Mouse (Mus musculus): ENCODE measurements around the gene Apoc4. TPM values are rescaled to one million over a fixed set of nuclear protein-coding genes. Genes with fewer than 3 reads are reported as not detected.

Apoc4 gene
- not detected in 2 replicates for polyA plus RNA-seq (2015; fragmentation: Nextera tagmentation; extraction: Ambion mirVana)

GRCm38 (mm10) chr7:19681202-19681694 is at the start of gene Apoc4, which contains the start of gene Gm44805:
Gene Apoc4, minus strand, starts transcription at chr7:19681479.
Gene Gm44805, minus strand, starts transcription at chr7:19681423.
- H3K4me1 ChIP-seq, result no peaks in the 10 kb centered on the region
- no peak within 1 kb of the TSS for H3K4me2 ChIP-seq (replicated peaks)
- H3K36me3 ChIP-seq, result no peaks in the 10 kb centered on the region
- no peak for ATAC-seq (replicated peaks)
- H3K9ac ChIP-seq (replicated peaks), result no peak within 1 kb of the TSS
- H3K9me3 ChIP-seq, result no peaks in the 10 kb centered on the region
- H3K27me3 ChIP-seq, result no peaks in the 10 kb centered on the region
- no peak within 1 kb of the TSS for H3K27ac ChIP-seq (replicated peaks)
- 68% methylated on average over 8 of the region's 8 CpGs for WGBS
- no peak within 1 kb of the TSS for H3K4me3 ChIP-seq

GRCm38 (mm10) chr7:19726541-19726940 is 45.3 kb upstream of the Apoc4 start:
- H3K9me3 ChIP-seq, result no peaks in the 10 kb centered on the region
- no peak overlapping the region for H3K4me2 ChIP-seq (replicated peaks)
- H3K36me3 ChIP-seq, result peaks cover 69% of the 10 kb centered on the region
- H3K27ac ChIP-seq (replicated peaks), result no peak overlapping the region
- no peak overlapping the region for H3K4me3 ChIP-seq
- H3K4me1 ChIP-seq, result no peaks in the 10 kb centered on the region
- no peak for ATAC-seq (replicated peaks)
- WGBS, result 84% methylated on average over 4 of the region's 4 CpGs
- H3K9ac ChIP-seq (replicated peaks), result no peak overlapping the region
- no peaks in the 10 kb centered on the region for H3K27me3 ChIP-seq

GRCm38 (mm10) chr7:19724167-19724566 is 42.9 kb upstream of the Apoc4 start:
- no peaks in the 10 kb centered on the region for H3K4me1 ChIP-seq
- no peak overlapping the region for H3K9ac ChIP-seq (replicated peaks)
- H3K4me2 ChIP-seq (replicated peaks), result no peak overlapping the region
- no peak overlapping the region for H3K27ac ChIP-seq (replicated peaks)
- no peak for ATAC-seq (replicated peaks)
- WGBS, result 95% methylated on average over 12 of the region's 12 CpGs
- H3K36me3 ChIP-seq, result peaks cover 46% of the 10 kb centered on the region
- H3K27me3 ChIP-seq, result no peaks in the 10 kb centered on the region
- H3K4me3 ChIP-seq, result no peak overlapping the region
- H3K9me3 ChIP-seq, result 0 out of 2 replicates have a peak, but pooled peaks cover 2% of the 10 kb centered on the region

DNA sequence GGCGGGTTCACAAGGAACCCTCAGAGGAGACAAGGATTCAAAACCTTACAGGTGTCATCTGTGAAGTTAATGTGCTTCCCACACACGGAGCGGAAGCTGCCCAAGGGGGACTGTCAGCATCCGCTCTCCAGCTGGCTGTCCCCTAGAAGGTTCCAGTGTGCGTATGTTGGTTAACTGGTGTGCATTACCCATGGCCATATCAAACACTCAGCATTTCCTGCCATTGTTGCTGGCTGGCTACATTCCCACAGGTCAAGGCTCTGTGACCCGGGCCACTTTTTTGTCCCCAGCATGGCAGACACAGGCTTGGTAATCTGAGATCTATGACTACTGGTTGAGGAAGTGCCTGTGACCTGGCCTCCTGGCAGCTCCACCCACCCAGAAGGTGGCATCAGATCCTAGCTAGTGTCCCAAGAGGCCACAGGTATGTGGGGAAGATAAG is 41.5 kb upstream of the Apoc4 start:
- Histone ChIP-seq H3K4me2 (replicated peaks) (no peak overlapping the region), H3K9ac (replicated peaks) (no peak overlapping the region), H3K36me3 (peaks cover 32% of the 10 kb centered on the region), H3K4me1 (no peaks in the 10 kb centered on the region), H3K9me3 (0 out of 2 replicates have a peak, but pooled peaks cover 2% of the 10 kb centered on the region), H3K27ac (replicated peaks) (no peak overlapping the region), H3K27me3 (no peaks in the 10 kb centered on the region), H3K4me3 (no peak overlapping the region)
- 92% methylated on average over 6 of the region's 6 CpGs for WGBS
- ATAC-seq (replicated peaks), result no peak

GRCm38 (mm10) chr7:19719200-19719599 is 37.9 kb upstream of the Apoc4 start:
- no peak for ATAC-seq (replicated peaks)
- H3K4me1 ChIP-seq, result peaks cover 14% of the 10 kb centered on the region
- H3K4me2 ChIP-seq (replicated peaks), result no peak overlapping the region
- peaks cover 6% of the 10 kb centered on the region; the same call in 1 of the 2 replicates for H3K36me3 ChIP-seq
- H3K27ac ChIP-seq (replicated peaks), result no peak overlapping the region
- WGBS, result 90% methylated on average over 4 of the region's 4 CpGs
- no peak overlapping the region for H3K4me3 ChIP-seq
- H3K27me3 ChIP-seq, result no peaks in the 10 kb centered on the region
- H3K9me3 ChIP-seq, result 0 out of 2 replicates have a peak, but pooled peaks cover 2% of the 10 kb centered on the region
- no peak overlapping the region for H3K9ac ChIP-seq (replicated peaks)

DNA sequence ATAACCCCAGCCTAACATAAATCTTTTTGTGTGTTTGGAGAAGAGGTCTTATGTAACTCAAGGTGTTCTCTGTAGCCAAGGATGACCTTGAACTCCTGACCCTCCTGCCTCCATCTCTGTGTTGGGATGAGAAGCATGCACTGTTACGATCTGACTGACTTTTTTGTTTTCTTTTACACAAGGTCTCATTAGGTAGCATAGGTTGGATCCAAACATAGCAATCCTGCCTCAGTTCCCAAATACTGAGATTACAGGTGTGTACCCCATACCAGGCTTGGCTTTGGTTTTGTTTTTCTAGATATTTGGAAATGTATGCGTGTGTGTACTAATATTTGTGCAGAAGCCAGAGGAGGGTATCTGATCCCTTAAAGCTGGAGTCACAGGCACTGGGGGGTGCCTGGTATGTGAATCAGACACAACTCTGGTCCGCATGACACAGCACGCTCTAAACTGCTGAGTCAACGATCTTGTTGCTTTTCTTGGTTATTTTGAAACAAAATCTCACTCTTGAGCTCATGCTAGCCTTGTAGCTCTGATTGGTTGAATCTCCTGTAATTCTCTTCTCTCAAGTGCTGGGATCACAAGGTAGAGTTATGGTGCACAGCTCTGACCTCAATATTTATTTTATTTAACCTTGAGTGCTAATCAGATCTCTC is 37.1 kb upstream of the Apoc4 start:
- H3K36me3 ChIP-seq, result 0 out of 2 replicates have a peak, but pooled peaks cover 5% of the 10 kb centered on the region

GRCm38 (mm10) chr7:19717346-19717745 is 36.1 kb upstream of the Apoc4 start:
- Histone ChIP-seq H3K36me3 (peaks cover 1% of the 10 kb centered on the region; the same call in 1 of the 2 replicates), H3K9ac (replicated peaks) (no peak overlapping the region), H3K27me3 (no peaks in the 10 kb centered on the region), H3K9me3 (0 out of 2 replicates have a peak, but pooled peaks cover 2% of the 10 kb centered on the region), H3K4me1 (peaks cover 22% of the 10 kb centered on the region), H3K4me3 (no peak overlapping the region), H3K4me2 (replicated peaks) (no peak overlapping the region), H3K27ac (replicated peaks) (no peak overlapping the region)
- WGBS, result 84% methylated on average over 4 of the region's 4 CpGs
- no peak for ATAC-seq (replicated peaks)

More for the DNA sequence above, 37.1 kb upstream of the Apoc4 start:
- Histone ChIP-seq H3K9ac (replicated peaks) (no peak overlapping the region), H3K27ac (replicated peaks) (no peak overlapping the region), H3K4me1 (peaks cover 22% of the 10 kb centered on the region), H3K9me3 (0 out of 2 replicates have a peak, but pooled peaks cover 2% of the 10 kb centered on the region), H3K4me3 (no peak overlapping the region), H3K4me2 (replicated peaks) (no peak overlapping the region), H3K27me3 (no peaks in the 10 kb centered on the region)
- ATAC-seq (replicated peaks), result no peak
- WGBS, result 93% methylated on average over 5 of the region's 5 CpGs

GRCm38 (mm10) chr7:19716822-19717221 is 35.5 kb upstream of the Apoc4 start:
- Histone ChIP-seq H3K9me3 (0 out of 2 replicates have a peak, but pooled peaks cover 2% of the 10 kb centered on the region), H3K4me1 (peaks cover 22% of the 10 kb centered on the region), H3K36me3 (peaks cover 7% of the 10 kb centered on the region), H3K27me3 (no peaks in the 10 kb centered on the region), H3K27ac (replicated peaks) (peak overlapping the region; percentile 91), H3K4me3 (0 out of 2 replicates have a peak overlapping the region, but pooled peaks have one; percentile 73), H3K9ac (replicated peaks) (peak overlapping the region; percentile 38; the same call in 1 of the 2 replicates), H3K4me2 (replicated peaks) (peak overlapping the region; percentile 59)
- no peak for ATAC-seq (replicated peaks)
- 80% methylated on average over 2 of the region's 2 CpGs for WGBS

GRCm38 (mm10) chr7:19716055-19716682 is 34.9 kb upstream of the Apoc4 start:
- H3K27ac ChIP-seq (replicated peaks), result peak overlapping the region; percentile 91
- H3K9me3 ChIP-seq, result 0 out of 2 replicates have a peak, but pooled peaks cover 2% of the 10 kb centered on the region
- no peaks in the 10 kb centered on the region for H3K27me3 ChIP-seq
- peaks cover 22% of the 10 kb centered on the region for H3K4me1 ChIP-seq
- H3K36me3 ChIP-seq, result peaks cover 13% of the 10 kb centered on the region
- H3K4me3 ChIP-seq, result peak overlapping the region; percentile 73
- 5% methylated on average over 18 of the region's 18 CpGs for WGBS
- H3K4me2 ChIP-seq (replicated peaks), result peak overlapping the region; percentile 59
- peak overlapping the region; percentile 38 for H3K9ac ChIP-seq (replicated peaks)
- no peak for ATAC-seq (replicated peaks)

DNA sequence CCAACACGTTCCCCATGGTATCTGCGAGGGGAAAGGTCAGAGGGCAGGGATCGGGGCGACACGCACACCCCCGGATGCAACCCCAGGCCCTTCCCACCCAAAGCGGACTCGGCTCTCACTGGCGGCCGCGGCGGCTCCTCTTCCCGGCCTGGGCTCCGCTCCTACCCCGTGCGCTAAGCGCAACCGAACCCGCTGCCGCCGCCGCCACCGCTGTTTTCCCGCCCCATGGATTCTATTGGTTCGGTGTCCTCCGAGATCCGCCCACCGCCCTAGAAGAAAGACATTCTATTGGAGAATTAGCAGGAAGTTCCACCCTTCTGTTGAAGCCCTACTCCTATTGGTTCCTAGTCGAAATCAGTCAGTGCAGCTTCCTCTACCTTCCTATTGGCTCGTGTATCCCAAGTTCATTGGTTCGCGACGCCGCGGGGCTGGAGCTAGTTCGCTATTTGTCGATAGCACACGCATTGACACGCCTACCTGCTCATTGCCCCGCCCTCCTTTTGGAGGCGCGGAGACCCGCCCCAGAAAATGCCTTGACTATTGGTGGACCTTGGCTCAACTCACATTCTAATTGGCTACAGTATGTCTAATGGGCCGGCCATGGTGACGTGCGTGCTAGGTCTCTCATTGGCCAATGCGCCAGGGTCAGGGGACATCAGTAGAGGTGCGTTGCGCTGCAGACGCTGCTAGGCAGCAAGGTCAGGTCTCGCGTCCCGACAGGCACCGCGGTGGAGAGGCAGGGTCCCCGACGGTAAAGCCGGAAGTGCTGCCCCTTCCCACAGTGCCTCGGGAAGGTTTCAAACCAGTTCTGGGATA is 34.2 kb upstream of the Apoc4 start, which contains the start of gene Tomm40:
TSS of gene Tomm40 (minus strand) at position 200 of the 816 bp plus-strand sequence.
- H3K36me3 ChIP-seq, result peaks cover 18% of the 10 kb centered on the region
- WGBS, result under 1% methylated on average over 54 of the region's 59 CpGs
- peak; percentile 99 for ATAC-seq (replicated peaks)
- H3K4me1 ChIP-seq, result peaks cover 22% of the 10 kb centered on the region
- H3K27ac ChIP-seq (replicated peaks), result peak within 1 kb of the TSS; percentile 91
- peak within 1 kb of the TSS; percentile 73 for H3K4me3 ChIP-seq
- peak within 1 kb of the TSS; percentile 95 for H3K4me2 ChIP-seq (replicated peaks)
- no peaks in the 10 kb centered on the region for H3K27me3 ChIP-seq
- no peaks in the 10 kb centered on the region for H3K9me3 ChIP-seq
- peak within 1 kb of the TSS; percentile 70 for H3K9ac ChIP-seq (replicated peaks)

DNA sequence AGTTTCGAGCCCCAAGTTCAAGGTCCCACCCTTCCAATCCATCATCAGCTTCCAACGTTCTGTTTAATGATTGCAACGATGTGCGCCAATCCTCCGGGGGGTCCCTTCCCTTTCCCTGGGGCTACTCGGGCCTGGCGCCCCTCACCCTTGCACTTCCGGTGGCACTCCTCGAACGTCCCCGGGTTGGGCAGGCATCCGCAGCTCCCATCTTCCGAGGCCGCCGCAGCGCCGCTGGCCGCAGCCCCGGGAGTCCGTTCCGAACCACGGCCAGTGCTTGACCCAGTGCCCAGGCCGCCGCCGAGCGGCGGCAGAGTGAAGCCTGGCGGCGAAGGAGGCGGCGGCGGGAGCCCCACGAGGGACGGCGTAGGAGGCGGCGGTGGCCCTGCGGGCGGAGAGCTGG is 33.6 kb upstream of the Apoc4 start:
- WGBS, result 0% methylated on average over 39 of the region's 39 CpGs
- Histone ChIP-seq H3K4me3 (peak overlapping the region; percentile 73), H3K9me3 (no peaks in the 10 kb centered on the region), H3K9ac (replicated peaks) (peak overlapping the region; percentile 70), H3K4me2 (replicated peaks) (peak overlapping the region; percentile 95), H3K36me3 (peaks cover 22% of the 10 kb centered on the region), H3K4me1 (peaks cover 22% of the 10 kb centered on the region), H3K27me3 (no peaks in the 10 kb centered on the region), H3K27ac (replicated peaks) (peak overlapping the region; percentile 68)
- ATAC-seq (replicated peaks), result no peak

Data from forebrain, embryonic 15.5 days (tissue).